Mouse (Mus musculus): ENCODE results near the gene Bicra. TPM values are rescaled to one million over a fixed set of nuclear protein-coding genes. Genes with fewer than 3 reads are reported as not detected.

Gene Bicra
- total and polyA plus RNA-seq, 3 experiments = 0.81 to 14.1 TPM; not detected in 1

GRCm38 (mm10) chr7:16024603-16025222 is 23.0 kb downstream of the Bicra start:
- Histone ChIP-seq H3K4me3 (ENCODE audit: control insufficient read depth in 1 of 2, insufficient read depth in 1 of 2, low read depth in 2 of 2, low read length in 2 of 2) (no peak overlapping the region), H3K36me3 (ENCODE audit: control insufficient read depth in 1 of 2, insufficient read depth in 2 of 2, low read length in 2 of 2) (peaks cover 0 to 7% of the 10 kb centered on the region in 2 experiments; a peak in 3 of 4 replicates), H3K4me1 (ENCODE audit: control insufficient read depth in 1 of 2, insufficient read depth in 2 of 2, low read length in 2 of 2) (peaks cover 0 to 8% of the 10 kb centered on the region in 2 experiments; a peak in 1 of 4 replicates), H3K9me3 (replicated peaks; ENCODE audit: insufficient read depth, low read length) (no peaks in the 10 kb centered on the region), H3K9ac (ENCODE audit: control insufficient read depth, low read depth, low read length, poor library complexity, severe bottlenecking) (no peak overlapping the region), H3K79me2 (ENCODE audit: control insufficient read depth, insufficient read depth, low read length, poor library complexity) (peaks cover 5% of the 10 kb centered on the region; the same call in 1 of the 2 replicates), H3K27ac (ENCODE audit: control insufficient read depth, low read depth, low read length) (no peak overlapping the region), H3K27me3 (ENCODE audit: control insufficient read depth in 1 of 2, insufficient read depth in 2 of 2, low read length in 2 of 2) (no peaks in the 10 kb centered on the region)
- peak; percentile 61 for DNase-seq (ENCODE audit: low read depth, low spot score)
- no peak for TF ChIP-seq SMC3 (IDR thresholded peaks at IDR 0.05; ENCODE audit: low read depth, low read length)
- no peak for TF ChIP-seq MEF2A (IDR thresholded peaks at IDR 0.05; ENCODE audit: extremely low read depth, insufficient replicate concordance, low read depth, low read length, poor library complexity, severe bottlenecking)
- TF ChIP-seq ZC3H11A (IDR thresholded peaks at IDR 0.05; ENCODE audit: low read depth, low read length) = no peak
- TF ChIP-seq ETS1 (IDR thresholded peaks at IDR 0.05; ENCODE audit: low read depth, low read length) = no peak
- no peak for TF ChIP-seq RAD21 (IDR thresholded peaks at IDR 0.05; ENCODE audit: low read depth, low read length)
- TF ChIP-seq USF2 (IDR thresholded peaks at IDR 0.05; ENCODE audit: borderline replicate concordance in 1 of 2, insufficient read depth in 1 of 2, low read depth in 1 of 2, low read length in 2 of 2) = no peak
- TF ChIP-seq TAL1 (IDR thresholded peaks at IDR 0.05; ENCODE audit: low read length) = no peak
- no peak for TF ChIP-seq TCF12 (IDR thresholded peaks at IDR 0.05; ENCODE audit: low read depth, low read length)
- no peak for TF ChIP-seq E2F4 (IDR thresholded peaks at IDR 0.05; ENCODE audit: borderline replicate concordance, low read depth, low read length)
- TF ChIP-seq ZMIZ1 (IDR thresholded peaks at IDR 0.05; ENCODE audit: low read depth, low read length) = no peak

- Histone ChIP-seq H3K27ac (ENCODE audit: control insufficient read depth, low read depth, low read length) (peak overlapping the region; percentile 50; the same call in 1 of the 2 replicates), H3K27me3 (ENCODE audit: control insufficient read depth in 1 of 2, insufficient read depth in 2 of 2, low read length in 2 of 2) (no peaks in the 10 kb centered on the region), H3K79me2 (ENCODE audit: control insufficient read depth, insufficient read depth, low read length, poor library complexity) (peaks cover 9% of the 10 kb centered on the region; the same call in 1 of the 2 replicates), H3K9ac (ENCODE audit: control insufficient read depth, low read depth, low read length, poor library complexity, severe bottlenecking) (no peak overlapping the region), H3K4me1 (ENCODE audit: control insufficient read depth in 1 of 2, insufficient read depth in 2 of 2, low read length in 2 of 2) (peaks cover 10 to 16% of the 10 kb centered on the region in 2 experiments; a peak in 3 of 4 replicates), H3K9me3 (replicated peaks; ENCODE audit: insufficient read depth, low read length) (no peaks in the 10 kb centered on the region), H3K36me3 (ENCODE audit: control insufficient read depth in 1 of 2, insufficient read depth in 2 of 2, low read length in 2 of 2) (peaks cover 0 to 19% of the 10 kb centered on the region in 2 experiments; a peak in 3 of 4 replicates), H3K4me3 (ENCODE audit: control insufficient read depth in 1 of 2, insufficient read depth in 1 of 2, low read depth in 2 of 2, low read length in 2 of 2) (no peak overlapping the region)
- peak; percentile 59 for DNase-seq (ENCODE audit: low read depth, low spot score)
- TF ChIP-seq POLR2AphosphoS5 (IDR thresholded peaks at IDR 0.05; ENCODE audit: borderline replicate concordance, low read depth, low read length) (no peak), ZNF384 (IDR thresholded peaks at IDR 0.05; ENCODE audit: low read depth, low read length) (peak; percentile 94)
Observed at GRCm38 (mm10) chr7:16019256-16020094, 28.2 kb downstream of the Bicra start.

All from MEL (cell line).